Mouse (Mus musculus) frontal cortex, postnatal 10 days (tissue): ENCODE data around the gene Pcsk2.

Experiments
- DNase-seq, 2 experiments: peaks; one replicate each; pipeline ENCODE4 v3.0.0; 2022; ENCODE audit warnings: low spot score in 2 of 2, mixed read lengths in 1 of 2

Pcsk2 gene

DNA sequence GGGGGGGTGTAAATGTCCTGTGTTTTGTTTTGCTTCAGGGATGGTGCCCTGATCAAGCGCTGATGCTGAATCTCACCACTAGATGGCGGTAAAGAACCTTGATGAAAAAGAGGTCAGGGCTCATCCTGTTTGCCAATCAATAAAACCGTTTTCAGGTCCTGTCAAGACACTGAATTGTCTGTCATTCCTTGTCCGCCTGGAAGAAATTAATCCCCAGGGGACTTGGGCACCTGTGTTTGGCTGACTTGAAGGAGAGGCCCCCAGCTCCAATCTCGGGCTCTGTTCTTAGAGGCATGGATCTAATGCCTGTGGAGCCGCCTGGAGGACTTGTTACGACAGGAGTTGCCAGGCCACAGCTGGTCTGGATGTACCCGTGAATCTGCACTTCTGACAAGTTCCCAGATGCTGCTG, 291.3 kb downstream of the Pcsk2 start:
- DNase-seq = peak in 1 of 2 experiments; percentile 44

DNA sequence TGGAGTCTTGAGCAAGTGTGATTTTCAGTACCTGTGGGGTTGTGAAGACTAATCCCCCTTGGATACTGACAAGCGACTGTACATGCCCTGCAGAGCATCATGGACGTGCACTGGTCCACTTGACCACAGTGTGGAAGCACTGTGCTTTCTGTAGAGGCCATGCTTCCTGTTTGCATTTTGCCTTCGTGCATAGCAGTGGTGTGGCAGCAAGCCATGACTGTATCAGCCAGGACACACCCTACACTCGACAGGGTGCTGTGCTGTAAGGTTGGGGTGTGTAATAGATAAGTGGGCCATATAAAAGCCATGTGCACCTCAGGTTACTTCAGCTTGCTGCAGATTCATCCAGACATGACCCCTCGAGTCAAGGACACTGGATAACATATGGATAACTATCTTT, 292.7 kb downstream of the Pcsk2 start:
- DNase-seq = no peak

DNA sequence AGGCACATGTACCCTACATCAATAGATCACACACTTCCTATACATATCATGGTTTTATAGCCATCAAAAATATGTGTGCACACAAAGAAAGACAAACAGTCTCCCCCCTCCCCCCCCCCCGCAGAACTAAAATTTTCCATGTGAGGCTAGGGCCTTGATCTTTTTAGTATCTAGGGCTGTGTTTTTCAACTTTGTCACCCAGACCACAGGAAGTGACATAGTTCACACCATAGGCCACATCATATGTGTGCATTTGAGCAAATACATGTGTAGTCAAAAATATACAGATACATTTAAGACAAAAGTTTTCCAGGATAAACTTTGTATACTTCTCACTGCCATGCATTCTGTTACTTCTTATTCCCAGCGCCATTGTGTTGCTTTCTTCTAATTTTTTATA, 293.5 kb downstream of the Pcsk2 start:
- DNase-seq = no peak

DNA sequence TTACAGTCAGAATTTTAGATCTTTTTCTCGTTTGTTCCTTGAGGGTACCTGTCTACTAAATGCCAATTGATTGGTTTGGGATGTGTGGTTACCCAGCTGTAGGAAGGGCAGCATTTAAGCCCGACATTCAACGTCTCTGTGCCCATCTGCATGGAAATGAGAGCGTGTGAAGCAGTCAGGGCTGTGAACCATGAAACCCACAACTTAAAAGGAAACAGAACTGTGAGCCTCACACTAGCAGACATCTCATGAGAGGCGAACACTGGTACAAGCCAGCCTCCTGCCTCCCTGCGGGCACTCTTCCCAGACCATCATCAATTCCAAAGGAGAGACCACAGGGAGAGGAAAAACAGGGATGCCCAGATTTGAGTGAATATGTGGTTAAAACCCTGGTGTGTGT, 294.9 kb downstream of the Pcsk2 start:
- DNase-seq = no peak

DNA sequence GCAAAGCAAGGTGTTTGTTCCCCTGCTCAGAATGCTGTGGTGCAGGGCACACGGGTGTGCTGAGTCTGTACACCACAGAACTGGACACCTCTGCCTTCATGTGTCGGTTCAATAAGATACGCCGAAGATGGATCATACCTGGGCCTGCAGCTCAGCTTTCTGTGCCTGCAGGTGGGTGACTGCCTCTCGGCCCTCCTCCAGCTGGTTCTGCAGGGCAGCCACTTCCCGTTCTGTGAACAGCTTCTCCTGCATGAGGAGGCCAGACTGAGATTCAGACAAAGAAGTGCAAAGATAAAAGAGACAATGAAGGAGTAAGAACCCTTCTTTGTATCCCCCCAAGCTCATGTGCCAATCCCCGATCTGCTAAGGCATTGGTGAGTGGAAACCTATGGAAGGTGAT, 295.6 kb downstream of the Pcsk2 start:
- no peak for DNase-seq

DNA sequence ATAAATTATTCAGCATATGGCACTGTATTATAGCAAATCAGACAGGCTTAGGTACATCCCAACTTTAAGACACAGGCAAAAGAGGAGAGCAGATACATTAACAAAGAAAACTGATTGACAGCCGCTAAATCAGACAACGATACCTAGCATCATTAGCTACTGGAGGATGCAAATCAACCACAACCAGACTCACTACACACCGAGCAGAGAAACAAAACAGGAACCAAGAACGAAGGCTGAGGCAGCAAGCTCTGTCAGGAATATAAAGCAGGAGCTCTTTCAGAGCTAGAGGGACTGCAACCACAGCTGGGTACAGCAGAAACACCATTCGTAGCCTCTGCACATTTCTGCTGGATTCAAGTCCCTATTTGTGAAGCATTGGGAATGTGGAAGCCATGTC, 298.8 kb downstream of the Pcsk2 start:
- no peak for DNase-seq

DNA sequence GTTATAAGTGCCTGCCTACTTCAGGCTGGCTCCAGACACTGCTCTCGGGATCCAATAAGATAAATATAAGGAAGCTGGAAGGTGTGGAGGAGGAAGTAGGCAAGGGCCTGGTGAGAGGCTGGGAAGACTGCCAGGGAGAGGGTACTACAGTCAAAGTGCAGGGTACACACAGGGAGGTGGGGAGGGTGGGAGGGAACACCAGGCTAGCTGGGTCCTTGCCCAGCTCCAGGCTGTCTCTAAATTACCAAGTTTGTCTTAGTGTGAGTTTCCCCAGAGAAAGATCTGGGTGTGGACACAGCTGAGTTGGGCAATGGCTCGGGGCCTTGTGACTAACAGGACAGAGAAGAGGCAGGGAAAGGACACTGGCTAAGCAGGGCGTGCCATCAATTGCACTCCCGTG, 300.8 kb downstream of the Pcsk2 start:
- DNase-seq = no peak

DNA sequence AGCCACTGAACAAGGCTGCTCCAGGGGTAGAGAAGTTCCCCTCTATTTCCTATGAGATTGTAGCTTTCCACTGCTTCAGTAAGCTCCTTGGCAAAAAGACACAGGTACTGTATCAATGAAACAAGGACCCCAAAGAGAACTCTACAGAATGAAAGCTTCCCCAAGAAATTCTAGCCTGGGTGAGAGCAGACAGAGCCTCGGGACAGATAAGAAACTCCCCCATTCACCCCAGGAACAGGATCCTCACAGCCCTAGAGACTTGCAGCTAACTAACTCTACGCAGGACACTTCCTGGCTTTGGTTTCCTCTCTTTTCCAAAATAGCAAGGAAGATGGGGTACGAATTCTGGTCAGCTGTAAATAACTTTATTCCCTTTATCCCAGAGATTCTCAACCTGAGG, 301.3 kb downstream of the Pcsk2 start:
- no peak for DNase-seq

DNA sequence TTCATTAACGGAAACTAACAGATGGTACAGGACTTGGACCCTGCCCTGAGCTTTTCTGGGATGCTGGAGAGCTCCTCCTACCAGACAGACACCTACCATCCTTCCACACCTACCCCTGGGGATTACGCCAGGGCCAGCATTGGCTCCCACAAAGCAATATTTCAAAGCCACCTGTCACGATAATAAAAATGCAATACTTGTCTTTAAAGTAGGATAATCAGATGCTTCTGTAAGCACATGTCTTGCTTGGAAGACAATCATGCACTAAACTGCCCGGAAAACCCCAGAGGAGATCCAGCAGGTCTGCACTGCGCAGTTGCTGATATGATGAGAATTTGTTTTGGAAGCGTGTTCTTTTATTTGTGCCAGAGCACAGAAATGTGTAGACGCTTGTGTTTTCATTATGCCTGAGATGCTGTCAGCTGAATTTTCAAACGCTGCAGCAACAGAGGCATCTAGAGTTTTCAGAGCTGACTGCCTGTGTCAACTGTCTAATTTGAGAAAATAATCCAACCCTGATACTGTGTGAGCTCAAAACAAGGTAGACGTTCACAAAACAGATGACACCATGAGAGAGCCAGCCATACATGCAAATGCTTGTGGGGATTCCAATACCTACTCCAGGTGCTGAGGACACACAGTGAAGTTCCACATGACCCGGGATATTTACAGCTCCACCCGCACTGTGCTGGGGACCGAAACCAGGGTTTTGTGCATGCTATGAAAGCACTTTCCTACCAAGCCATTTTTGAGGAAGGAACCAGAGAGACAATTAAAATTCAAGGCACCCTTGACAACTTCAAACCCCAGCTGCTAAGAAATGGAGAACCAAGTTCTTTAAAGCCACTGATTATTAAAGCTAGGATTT, 305.6 kb downstream of the Pcsk2 start:
- DNase-seq = no peak

DNA sequence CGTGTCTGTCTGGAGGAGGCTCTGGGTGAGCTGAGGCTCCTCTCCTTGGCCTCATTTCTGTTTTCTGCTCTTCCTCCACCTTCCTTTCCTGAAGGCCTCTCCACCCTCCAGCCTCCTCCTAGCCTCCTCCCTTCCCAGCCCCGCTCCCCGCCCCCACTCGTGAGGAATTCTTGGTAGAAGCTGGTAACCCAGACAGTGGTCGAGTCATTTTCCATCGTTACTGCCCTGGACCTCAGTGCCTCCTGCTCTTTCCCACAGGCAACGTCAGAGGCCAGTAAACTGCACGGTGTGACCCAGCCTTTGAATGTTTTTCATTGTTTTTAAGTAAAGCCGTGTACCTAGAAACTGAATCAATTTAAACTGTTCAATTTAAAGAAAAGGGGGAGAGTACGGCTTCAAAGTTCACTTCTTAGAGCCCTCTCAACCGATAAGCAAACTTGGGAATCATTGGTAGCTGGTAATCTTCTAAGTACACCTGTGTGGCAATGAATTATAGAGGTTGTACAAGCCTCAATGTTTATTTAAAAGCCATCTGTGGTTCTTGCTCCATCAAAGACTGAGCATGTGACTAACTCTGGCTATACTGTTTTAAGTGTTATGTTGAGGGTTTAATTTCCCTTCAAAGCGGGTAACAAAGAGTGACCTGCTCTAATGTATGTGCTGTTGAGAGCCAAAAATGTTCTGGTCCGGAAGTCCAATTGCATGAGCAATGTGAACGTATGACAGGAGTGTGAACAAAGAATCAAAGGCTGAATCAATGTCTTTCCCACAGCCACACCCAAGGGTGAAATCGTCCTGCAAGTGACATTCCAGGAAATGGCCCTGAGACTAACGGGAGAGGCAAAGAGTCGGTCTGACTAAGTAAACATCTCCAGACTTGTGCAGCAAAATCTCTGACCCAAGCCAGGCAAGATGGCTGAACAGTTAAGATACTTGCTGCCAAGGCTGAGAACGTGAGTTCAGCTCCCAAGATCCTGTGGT, 306.6 kb downstream of the Pcsk2 start:
- DNase-seq = no peak

DNA sequence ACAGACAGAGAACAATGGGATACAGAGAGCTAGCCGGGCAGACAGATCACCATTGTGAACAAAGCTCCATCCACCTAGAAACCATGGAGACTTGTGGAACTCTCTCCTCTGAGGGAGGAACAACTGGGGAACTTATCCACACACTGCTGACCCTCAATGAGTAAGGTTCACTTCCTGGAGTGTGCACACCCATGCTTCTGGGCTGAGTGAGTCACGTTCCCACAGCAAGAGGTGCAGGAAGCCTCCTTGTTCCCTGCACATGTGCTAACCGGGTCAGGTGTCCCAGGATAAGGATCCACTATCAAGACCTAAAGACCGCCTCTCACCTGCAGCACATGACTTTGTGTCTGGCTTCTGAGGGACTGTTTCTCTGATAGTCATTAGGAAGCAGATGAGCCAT, 307.5 kb downstream of the Pcsk2 start:
- DNase-seq = no peak

DNA sequence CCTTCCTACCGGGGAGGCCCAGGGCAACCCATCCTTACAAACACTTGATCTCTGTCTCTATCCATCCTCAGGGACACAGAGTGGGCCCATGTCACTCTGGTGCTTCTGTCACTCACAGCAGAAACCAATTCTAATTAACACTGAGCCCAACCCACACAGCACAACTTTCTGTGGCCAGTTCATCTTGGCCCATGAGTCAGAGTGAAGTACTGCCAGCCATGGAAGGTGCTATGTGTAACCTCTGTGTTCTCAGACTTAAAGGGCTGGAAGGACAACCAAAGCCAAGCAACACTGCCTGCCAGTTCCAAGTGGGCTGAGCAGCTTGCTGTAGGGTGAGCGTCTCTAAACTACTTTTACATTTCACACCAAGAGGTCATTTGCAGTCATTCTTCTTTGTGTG, 313.2 kb downstream of the Pcsk2 start:
- DNase-seq = no peak

DNA sequence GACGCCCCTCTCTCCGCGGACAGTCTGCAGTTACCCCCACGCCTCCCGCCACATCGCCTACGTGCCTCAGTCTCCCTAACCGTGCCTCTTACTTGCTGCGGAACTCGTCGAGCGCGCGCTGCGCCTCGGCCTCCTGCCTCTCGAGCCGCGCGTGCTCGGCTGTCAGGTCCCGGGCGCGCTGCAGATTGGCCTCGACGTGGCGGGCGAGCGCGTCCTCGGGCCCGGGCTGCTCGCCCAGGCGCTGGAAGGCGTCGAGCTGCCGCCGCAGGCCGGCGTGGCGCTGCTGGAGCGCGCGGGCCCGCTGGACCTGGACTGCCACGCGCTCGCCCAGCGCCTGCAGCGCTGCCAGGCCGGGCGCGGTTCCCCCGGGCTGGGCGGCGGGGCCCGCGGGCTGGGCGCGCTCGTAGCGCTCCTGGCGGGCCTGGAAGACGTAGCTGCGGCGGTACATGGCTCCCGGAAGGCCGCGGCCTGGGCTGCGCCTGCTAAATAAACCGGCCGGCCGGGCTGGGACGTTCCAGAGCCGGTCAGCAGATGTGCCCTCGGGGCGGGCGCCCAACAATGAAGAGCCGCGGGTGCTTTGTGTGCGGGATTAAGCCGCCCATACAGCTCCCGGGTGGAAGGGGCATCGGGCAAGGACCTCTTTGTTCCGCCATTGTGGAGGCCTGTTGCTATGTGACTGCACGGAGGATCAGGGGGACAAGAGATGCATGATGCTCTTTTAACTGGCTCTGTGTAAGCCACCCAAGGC, 316.7 kb downstream of the Pcsk2 start, which contains the start of gene Bfsp1:
TSS of gene Bfsp1 (minus strand) at position 690 of the 748 bp plus-strand sequence.
- DNase-seq = peak; percentile 16 to 27

DNA sequence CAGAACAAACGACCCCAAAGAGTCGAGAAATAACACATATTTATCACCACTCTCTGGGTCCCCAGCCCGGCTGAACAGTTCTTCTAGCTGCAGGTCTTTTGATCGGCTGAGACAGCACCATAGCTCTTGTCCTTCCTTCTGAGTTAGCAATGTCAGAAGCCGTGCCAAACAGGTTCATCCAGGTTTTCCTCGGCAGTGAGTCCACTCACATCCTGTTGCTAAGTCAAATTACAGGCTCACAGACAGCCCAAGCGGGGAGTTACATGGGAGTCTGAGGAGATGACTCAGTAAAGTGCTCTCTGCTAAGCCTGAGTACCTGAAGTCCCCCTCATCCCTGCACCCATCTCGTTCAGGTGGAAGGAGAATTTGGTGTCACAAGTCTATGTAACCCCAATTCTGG, 318.6 kb downstream of the Pcsk2 start:
- no peak for DNase-seq
